ENCODE assay signal across 10 mouse cellular contexts in genomic region chr9:108855335-108855734, GRCm38 (mm10). TPM values are rescaled to one million over a fixed set of nuclear protein-coding genes. Genes with fewer than 3 reads are reported as not detected.
DNase-seq lines count a peak whose midpoint lies in the region; ATAC-seq lines count a peak whose summit lies in the region.
"Had no signal": no experiment of that assay in that cellular context is flagged by ENCODE, and none has a peak within 500 bp of the region (broad histone marks: within the 10 kb centered on the region; RNA-seq: fewer than 3 reads in every experiment).

No protein-coding gene starts in this region.

- H3K4me3 ChIP-seq in lung, embryonic 15.5 days, result peak overlapping the region; percentile 68; the same call in 1 of the 2 replicates
- no peak overlapping the region for H3K4me3 ChIP-seq in hindbrain, embryonic 15.5 days
- H3K4me3 ChIP-seq in limb, embryonic 11.5 days (ENCODE audit: low read depth, low read length), result no peak overlapping the region
- no peak overlapping the region for H3K4me3 ChIP-seq in stomach, embryonic 16.5 days (replicated peaks; ENCODE audit: low read length)

- peaks cover 20% of the 10 kb centered on the region for H3K4me1 ChIP-seq in lung, embryonic 15.5 days
- H3K4me1 ChIP-seq in hindbrain, embryonic 15.5 days (replicated peaks), result peaks cover 17% of the 10 kb centered on the region
- peaks cover 7% of the 10 kb centered on the region; the same call in 1 of the 2 replicates for H3K4me1 ChIP-seq in limb, embryonic 11.5 days (ENCODE audit: control insufficient read depth, insufficient read depth, low read length)
- peaks cover 19% of the 10 kb centered on the region for H3K4me1 ChIP-seq in stomach, embryonic 16.5 days (ENCODE audit: control insufficient read depth, insufficient read depth, low read length)

- 49% methylated on average over 5 of the region's 5 CpGs for WGBS in lung, embryonic 15.5 days
- 72% methylated on average over 5 of the region's 5 CpGs for WGBS in hindbrain, embryonic 15.5 days
- WGBS in limb, embryonic 11.5 days, result 56% methylated on average over 5 of the region's 5 CpGs
- 45% methylated on average over 5 of the region's 5 CpGs for WGBS in stomach, embryonic 16.5 days

- no peak for DNase-seq in lung, postnatal 4 days
- no peak for DNase-seq in limb, embryonic 11.5 days (ENCODE audit: low spot score)
- no peak for DNase-seq in gastrocnemius, postnatal 4 days (ENCODE audit: low spot score in 2 of 2)
- DNase-seq in thymus, postnatal 14 days, result no peak
- DNase-seq: thymus, postnatal 25 days had no signal

- peak overlapping the region; percentile 91; the same call in 1 of the 2 replicates for H3K27ac ChIP-seq in lung, embryonic 15.5 days
- H3K27ac ChIP-seq in hindbrain, embryonic 15.5 days (replicated peaks), result no peak overlapping the region
- H3K27ac ChIP-seq in limb, embryonic 11.5 days (replicated peaks; ENCODE audit: low read depth, low read length), result no peak overlapping the region
- no peak overlapping the region for H3K27ac ChIP-seq in stomach, embryonic 16.5 days (ENCODE audit: low read length)

- H3K4me2 ChIP-seq in lung, embryonic 15.5 days, result peak overlapping the region; percentile 86
- peak overlapping the region; percentile 67; the same call in 1 of the 2 replicates for H3K4me2 ChIP-seq in hindbrain, embryonic 15.5 days
- H3K4me2 ChIP-seq in limb, embryonic 11.5 days (ENCODE audit: low read depth, severe bottlenecking), result peak overlapping the region; percentile 89
- peak overlapping the region; percentile 86; the same call in 1 of the 2 replicates for H3K4me2 ChIP-seq in stomach, embryonic 16.5 days (ENCODE audit: low read depth, low read length)

- H3K9me3 ChIP-seq in lung, embryonic 15.5 days, result no peaks in the 10 kb centered on the region
- H3K9me3 ChIP-seq in hindbrain, embryonic 15.5 days, result no peaks in the 10 kb centered on the region
- H3K9me3 ChIP-seq in limb, embryonic 11.5 days (ENCODE audit: control insufficient read depth, low read length), result no peaks in the 10 kb centered on the region
- no peaks in the 10 kb centered on the region for H3K9me3 ChIP-seq in stomach, embryonic 16.5 days (replicated peaks; ENCODE audit: control insufficient read depth, low read length)

- H3K36me3 ChIP-seq in lung, embryonic 15.5 days, result no peaks in the 10 kb centered on the region
- peaks cover 28% of the 10 kb centered on the region for H3K36me3 ChIP-seq in hindbrain, embryonic 15.5 days
- H3K36me3 ChIP-seq in limb, embryonic 11.5 days (ENCODE audit: control insufficient read depth, insufficient read depth, low read length), result no peaks in the 10 kb centered on the region; the same call in 1 of the 2 replicates
- no peaks in the 10 kb centered on the region; the same call in 1 of the 2 replicates for H3K36me3 ChIP-seq in stomach, embryonic 16.5 days (ENCODE audit: control insufficient read depth, insufficient read depth, low read length)

- H3K9ac ChIP-seq in lung, embryonic 15.5 days, result 0 out of 2 replicates have a peak overlapping the region, but pooled peaks have one; percentile 63
- no peak overlapping the region for H3K9ac ChIP-seq in hindbrain, embryonic 15.5 days
- H3K9ac ChIP-seq in limb, embryonic 11.5 days (ENCODE audit: low read length), result no peak overlapping the region
- peak overlapping the region; percentile 80 for H3K9ac ChIP-seq in stomach, embryonic 16.5 days (ENCODE audit: low read length)

- ATAC-seq in lung, embryonic 15.5 days (ENCODE audit: borderline replicate concordance, extremely low read depth, low FRiP score, low TSS enrichment), result no peak
- ATAC-seq in hindbrain, embryonic 15.5 days (ENCODE audit: low FRiP score, low read depth), result no peak
- ATAC-seq in limb, embryonic 11.5 days (ENCODE audit: insufficient number of reproducible peaks, low FRiP score, low TSS enrichment, low read depth), result no peak
- no peak for ATAC-seq in stomach, embryonic 16.5 days (ENCODE audit: insufficient read depth, low FRiP score)
- no peak for ATAC-seq in activated CD4-positive, CD25-positive, alpha-beta regulatory T cell, adult 4 months

- no peaks in the 10 kb centered on the region for H3K27me3 ChIP-seq in lung, embryonic 15.5 days
- no peaks in the 10 kb centered on the region for H3K27me3 ChIP-seq in hindbrain, embryonic 15.5 days
- H3K27me3 ChIP-seq in limb, embryonic 11.5 days (ENCODE audit: control insufficient read depth, insufficient read depth, low read length), result no peaks in the 10 kb centered on the region
- H3K27me3 ChIP-seq in stomach, embryonic 16.5 days (ENCODE audit: control insufficient read depth, insufficient read depth, low read length), result no peaks in the 10 kb centered on the region

RNA-seq across cellular contexts. Expression of gene Slc26a6, which starts 2.3 kb away (rescaled TPM):
- 7.8 and 10.4 TPM in 2 replicates for polyA plus RNA-seq in lung, embryonic 15.5 days (2015; fragmentation: Nextera tagmentation; extraction: Ambion mirVana)
- 19.5 and 22.1 TPM in 2 replicates for polyA plus RNA-seq in hindbrain, embryonic 15.5 days (2015; fragmentation: Nextera tagmentation; extraction: Ambion mirVana)
- 12.5 and 13.5 TPM in 2 replicates for polyA plus RNA-seq in limb, embryonic 11.5 days (2014; fragmentation: Nextera tagmentation; extraction: Ambion mirVana)
- polyA plus RNA-seq in stomach, embryonic 16.5 days (2015; fragmentation: Nextera tagmentation; extraction: Ambion mirVana), result 15.5 and 16.1 TPM in 2 replicates
- total RNA-seq in gastrocnemius, postnatal 4 days (2021), result 10 to 100 TPM in 1 of 2 experiments, 1 to 10 TPM in 1; 9.8 to 11.2 TPM
- 1 to 10 TPM; 6.0 to 9.3 TPM for polyA plus RNA-seq in activated CD4-positive, CD25-positive, alpha-beta regulatory T cell, adult 4 months (2017; shearing (Covaris generic))

RNA-seq across cellular contexts. Expression of gene Celsr3, which starts 29.2 kb away (rescaled TPM):
- polyA plus RNA-seq in lung, embryonic 15.5 days (2015; fragmentation: Nextera tagmentation; extraction: Ambion mirVana), result 0.14 and 0.15 TPM in 2 replicates
- polyA plus RNA-seq in hindbrain, embryonic 15.5 days (2015; fragmentation: Nextera tagmentation; extraction: Ambion mirVana), result 12.7 and 14.6 TPM in 2 replicates
- polyA plus RNA-seq in limb, embryonic 11.5 days (2014; fragmentation: Nextera tagmentation; extraction: Ambion mirVana), result 0.10 and 0.20 TPM in 2 replicates
- polyA plus RNA-seq in stomach, embryonic 16.5 days (2015; fragmentation: Nextera tagmentation; extraction: Ambion mirVana), result 0.74 and 1.0 TPM in 2 replicates
- under 1 TPM; 0.22 to 0.31 TPM for total RNA-seq in gastrocnemius, postnatal 4 days (2021)
- not detected for polyA plus RNA-seq in activated CD4-positive, CD25-positive, alpha-beta regulatory T cell, adult 4 months (2017; shearing (Covaris generic))

RNA-seq across cellular contexts. Expression of gene Nckipsd, which starts 47.2 kb away (rescaled TPM):
- polyA plus RNA-seq in lung, embryonic 15.5 days (2015; fragmentation: Nextera tagmentation; extraction: Ambion mirVana), result 15.3 and 16.6 TPM in 2 replicates
- polyA plus RNA-seq in hindbrain, embryonic 15.5 days (2015; fragmentation: Nextera tagmentation; extraction: Ambion mirVana), result 30.3 and 30.7 TPM in 2 replicates
- 13.9 and 15.7 TPM in 2 replicates for polyA plus RNA-seq in limb, embryonic 11.5 days (2014; fragmentation: Nextera tagmentation; extraction: Ambion mirVana)
- polyA plus RNA-seq in stomach, embryonic 16.5 days (2015; fragmentation: Nextera tagmentation; extraction: Ambion mirVana), result 13.7 and 14.2 TPM in 2 replicates
- total RNA-seq in gastrocnemius, postnatal 4 days (2021), result 1 to 10 TPM; 6.6 to 9.2 TPM
- 1 to 10 TPM; 3.9 to 7.3 TPM for polyA plus RNA-seq in activated CD4-positive, CD25-positive, alpha-beta regulatory T cell, adult 4 months (2017; shearing (Covaris generic))

RNA-seq across cellular contexts. Expression of gene Tmem89, which starts 59.1 kb away (rescaled TPM):
- polyA plus RNA-seq in lung, embryonic 15.5 days (2015; fragmentation: Nextera tagmentation; extraction: Ambion mirVana), result 0.25 TPM in 1 of 2 replicates, not detected in the other
- polyA plus RNA-seq in hindbrain, embryonic 15.5 days (2015; fragmentation: Nextera tagmentation; extraction: Ambion mirVana), result 0.17 and 0.21 TPM in 2 replicates
- not detected in 2 replicates for polyA plus RNA-seq in limb, embryonic 11.5 days (2014; fragmentation: Nextera tagmentation; extraction: Ambion mirVana)
- 0.27 TPM in 1 of 2 replicates, not detected in the other for polyA plus RNA-seq in stomach, embryonic 16.5 days (2015; fragmentation: Nextera tagmentation; extraction: Ambion mirVana)
- not detected for total RNA-seq in gastrocnemius, postnatal 4 days (2021)
- not detected for polyA plus RNA-seq in activated CD4-positive, CD25-positive, alpha-beta regulatory T cell, adult 4 months (2017; shearing (Covaris generic))
- total RNA-seq: left cerebral cortex, adult 18-20 months had no signal

Comparison
In these comparisons a context has a peak if more than half of its experiments do, and no peak if none do; other contexts are left out.
1. H3K9ac ChIP-seq: peak in lung, embryonic 15.5 days (single experiment) and stomach, embryonic 16.5 days (single experiment); none in hindbrain, embryonic 15.5 days (single experiment) and limb, embryonic 11.5 days (single experiment).
2. Peak in every context shown above with its lines, with median percentiles within 50 percentile points of each other: H3K4me2 ChIP-seq.